Mouse (Mus musculus): Measurements from ENCODE around the gene Ptcd1. TPM values are rescaled to one million over a fixed set of nuclear protein-coding genes. Genes with fewer than 3 reads are reported as not detected.
"Not testable (repeated sequence)": the region's sequence is repeated elsewhere in the genome, so short reads cannot be mapped to it uniquely, and the experiment has no call there.

The Ptcd1 gene
- 7.3 and 7.8 TPM in 2 replicates for polyA plus RNA-seq (2015; fragmentation: Nextera tagmentation; extraction: Ambion mirVana)

- no peaks in the 10 kb centered on the region for H3K27me3 ChIP-seq (ENCODE audit: control insufficient read depth, insufficient read depth, low read depth, low read length)
- H3K4me1 ChIP-seq (ENCODE audit: control insufficient read depth, low read depth, low read length), result peaks cover 19% of the 10 kb centered on the region
- peak within 1 kb of the TSS; percentile 98 for H3K4me3 ChIP-seq (ENCODE audit: low read depth, low read length)
- H3K27ac ChIP-seq (ENCODE audit: low read length), result peak within 1 kb of the TSS; percentile 82
- no peaks in the 10 kb centered on the region for H3K9me3 ChIP-seq (replicated peaks; ENCODE audit: control insufficient read depth, low read length)
- H3K4me2 ChIP-seq (ENCODE audit: low read depth, low read length), result peak within 1 kb of the TSS; percentile 84
- ATAC-seq (ENCODE audit: low read depth), result peak; percentile 95
- H3K9ac ChIP-seq (ENCODE audit: low read depth, low read length), result peak within 1 kb of the TSS; percentile 99
- peaks cover 16% of the 10 kb centered on the region for H3K36me3 ChIP-seq (ENCODE audit: control insufficient read depth, insufficient read depth)
- WGBS (ENCODE audit: insufficient replicate concordance), result under 1% methylated on average over 47 of the region's 51 CpGs
These were observed at the start of gene Ptcd1, which contains the start of gene Cpsf4 for GRCm38 (mm10) chr5:145166536-145167305. Gene Ptcd1 (minus strand): TSS chr5:145167108. Gene Cpsf4 (plus strand): TSS chr5:145167213.

GRCm38 (mm10) chr5:145214679-145215078, 47.8 kb upstream of the Ptcd1 start:
- WGBS (ENCODE audit: insufficient replicate concordance), result 48% methylated on average over 4 of the region's 4 CpGs
- Histone ChIP-seq H3K36me3 (ENCODE audit: control insufficient read depth, insufficient read depth) (peaks cover 15% of the 10 kb centered on the region), H3K9ac (ENCODE audit: low read depth, low read length) (no peak overlapping the region), H3K4me3 (ENCODE audit: low read depth, low read length) (no peak overlapping the region), H3K4me2 (ENCODE audit: low read depth, low read length) (no peak overlapping the region), H3K27me3 (ENCODE audit: control insufficient read depth, insufficient read depth, low read depth, low read length) (no peaks in the 10 kb centered on the region), H3K27ac (ENCODE audit: low read length) (no peak overlapping the region), H3K9me3 (replicated peaks; ENCODE audit: control insufficient read depth, low read length) (no peaks in the 10 kb centered on the region), H3K4me1 (ENCODE audit: control insufficient read depth, low read depth, low read length) (no peaks in the 10 kb centered on the region; the same call in 1 of the 2 replicates)
- no peak for ATAC-seq (ENCODE audit: low read depth)

GRCm38 (mm10) chr5:145213505-145213904, 46.6 kb upstream of the Ptcd1 start:
- no peak overlapping the region for H3K9ac ChIP-seq (ENCODE audit: low read depth, low read length)
- ATAC-seq (ENCODE audit: low read depth), result no peak
- 77% methylated on average over 3 of the region's 3 CpGs for WGBS (ENCODE audit: insufficient replicate concordance)
- no peak overlapping the region for H3K4me3 ChIP-seq (ENCODE audit: low read depth, low read length)
- H3K4me1 ChIP-seq (ENCODE audit: control insufficient read depth, low read depth, low read length), result no peaks in the 10 kb centered on the region; the same call in 1 of the 2 replicates
- H3K27ac ChIP-seq (ENCODE audit: low read length), result no peak overlapping the region
- H3K4me2 ChIP-seq (ENCODE audit: low read depth, low read length), result no peak overlapping the region
- H3K9me3 ChIP-seq (replicated peaks; ENCODE audit: control insufficient read depth, low read length), result no peaks in the 10 kb centered on the region
- no peaks in the 10 kb centered on the region for H3K27me3 ChIP-seq (ENCODE audit: control insufficient read depth, insufficient read depth, low read depth, low read length)
- H3K36me3 ChIP-seq (ENCODE audit: control insufficient read depth, insufficient read depth), result peaks cover 11% of the 10 kb centered on the region

- no peak for ATAC-seq (ENCODE audit: low read depth)
- Histone ChIP-seq H3K9me3 (replicated peaks; ENCODE audit: control insufficient read depth, low read length) (no peaks in the 10 kb centered on the region), H3K4me3 (ENCODE audit: low read depth, low read length) (no peak overlapping the region), H3K27me3 (ENCODE audit: control insufficient read depth, insufficient read depth, low read depth, low read length) (no peaks in the 10 kb centered on the region), H3K4me1 (ENCODE audit: control insufficient read depth, low read depth, low read length) (no peaks in the 10 kb centered on the region), H3K27ac (ENCODE audit: low read length) (no peak overlapping the region), H3K36me3 (ENCODE audit: control insufficient read depth, insufficient read depth) (peaks cover 10% of the 10 kb centered on the region), H3K4me2 (ENCODE audit: low read depth, low read length) (no peak overlapping the region), H3K9ac (ENCODE audit: low read depth, low read length) (no peak overlapping the region)
- WGBS (ENCODE audit: insufficient replicate concordance), result 78% methylated on average over 4 of the region's 4 CpGs
These were observed 45.3 kb upstream of the Ptcd1 start for GRCm38 (mm10) chr5:145212216-145212615.

- Histone ChIP-seq H3K9me3 (replicated peaks; ENCODE audit: control insufficient read depth, low read length) (no peaks in the 10 kb centered on the region), H3K27ac (ENCODE audit: low read length) (no peak overlapping the region), H3K27me3 (ENCODE audit: control insufficient read depth, insufficient read depth, low read depth, low read length) (no peaks in the 10 kb centered on the region), H3K4me1 (ENCODE audit: control insufficient read depth, low read depth, low read length) (no peaks in the 10 kb centered on the region), H3K36me3 (ENCODE audit: control insufficient read depth, insufficient read depth) (peaks cover 13% of the 10 kb centered on the region), H3K9ac (ENCODE audit: low read depth, low read length) (no peak overlapping the region), H3K4me2 (ENCODE audit: low read depth, low read length) (no peak overlapping the region), H3K4me3 (ENCODE audit: low read depth, low read length) (no peak overlapping the region)
- no peak for ATAC-seq (ENCODE audit: low read depth)
- WGBS (ENCODE audit: insufficient replicate concordance), result 79% methylated on average over 4 of the region's 4 CpGs
These were observed 44.4 kb upstream of the Ptcd1 start for GRCm38 (mm10) chr5:145211340-145211739.

- WGBS (ENCODE audit: insufficient replicate concordance), result 59% methylated on average over 11 of the region's 11 CpGs
- H3K27ac ChIP-seq (ENCODE audit: low read length); H3K4me1 ChIP-seq (ENCODE audit: control insufficient read depth, low read depth, low read length); H3K27me3 ChIP-seq (ENCODE audit: control insufficient read depth, insufficient read depth, low read depth, low read length); ATAC-seq (ENCODE audit: low read depth); H3K4me2 ChIP-seq (ENCODE audit: low read depth, low read length); H3K4me3 ChIP-seq (ENCODE audit: low read depth, low read length); H3K9ac ChIP-seq (ENCODE audit: low read depth, low read length); H3K9me3 ChIP-seq (replicated peaks; ENCODE audit: control insufficient read depth, low read length): not testable (repeated sequence)
- H3K36me3 ChIP-seq (ENCODE audit: control insufficient read depth, insufficient read depth), result peaks cover 13% of the 10 kb centered on the region
These were observed 41.5 kb upstream of the Ptcd1 start for GRCm38 (mm10) chr5:145208391-145208790.

- Histone ChIP-seq H3K27me3 (ENCODE audit: control insufficient read depth, insufficient read depth, low read depth, low read length) (no peaks in the 10 kb centered on the region), H3K9me3 (replicated peaks; ENCODE audit: control insufficient read depth, low read length) (no peaks in the 10 kb centered on the region), H3K9ac (ENCODE audit: low read depth, low read length) (no peak overlapping the region), H3K27ac (ENCODE audit: low read length) (no peak overlapping the region), H3K4me3 (ENCODE audit: low read depth, low read length) (no peak overlapping the region), H3K4me2 (ENCODE audit: low read depth, low read length) (no peak overlapping the region), H3K36me3 (ENCODE audit: control insufficient read depth, insufficient read depth) (peaks cover 13% of the 10 kb centered on the region), H3K4me1 (ENCODE audit: control insufficient read depth, low read depth, low read length) (peaks cover 14% of the 10 kb centered on the region)
- ATAC-seq (ENCODE audit: low read depth), result no peak
- 69% methylated on average over 5 of the region's 6 CpGs for WGBS (ENCODE audit: insufficient replicate concordance)
These were observed 41.0 kb upstream of the Ptcd1 start for GRCm38 (mm10) chr5:145207954-145208353.

GRCm38 (mm10) chr5:145207385-145207784, 40.5 kb upstream of the Ptcd1 start:
- 83% methylated on average over 6 of the region's 6 CpGs for WGBS (ENCODE audit: insufficient replicate concordance)
- ATAC-seq (ENCODE audit: low read depth), result no peak
- Histone ChIP-seq H3K4me2 (ENCODE audit: low read depth, low read length) (no peak overlapping the region), H3K27ac (ENCODE audit: low read length) (no peak overlapping the region), H3K9ac (ENCODE audit: low read depth, low read length) (no peak overlapping the region), H3K9me3 (replicated peaks; ENCODE audit: control insufficient read depth, low read length) (no peaks in the 10 kb centered on the region), H3K4me3 (ENCODE audit: low read depth, low read length) (no peak overlapping the region), H3K27me3 (ENCODE audit: control insufficient read depth, insufficient read depth, low read depth, low read length) (no peaks in the 10 kb centered on the region), H3K4me1 (ENCODE audit: control insufficient read depth, low read depth, low read length) (peaks cover 18% of the 10 kb centered on the region), H3K36me3 (ENCODE audit: control insufficient read depth, insufficient read depth) (peaks cover 13% of the 10 kb centered on the region)

GRCm38 (mm10) chr5:145205041-145205440, 38.1 kb upstream of the Ptcd1 start:
- no peaks in the 10 kb centered on the region for H3K27me3 ChIP-seq (ENCODE audit: control insufficient read depth, insufficient read depth, low read depth, low read length)
- H3K9ac ChIP-seq (ENCODE audit: low read depth, low read length), result peak overlapping the region; percentile 84
- peaks cover 30% of the 10 kb centered on the region for H3K4me1 ChIP-seq (ENCODE audit: control insufficient read depth, low read depth, low read length)
- peak overlapping the region; percentile 77 for H3K4me2 ChIP-seq (ENCODE audit: low read depth, low read length)
- WGBS (ENCODE audit: insufficient replicate concordance), result 19% methylated on average over 9 of the region's 9 CpGs
- peak overlapping the region; percentile 84 for H3K4me3 ChIP-seq (ENCODE audit: low read depth, low read length)
- no peak overlapping the region for H3K27ac ChIP-seq (ENCODE audit: low read length)
- peaks cover 4% of the 10 kb centered on the region for H3K36me3 ChIP-seq (ENCODE audit: control insufficient read depth, insufficient read depth)
- H3K9me3 ChIP-seq (replicated peaks; ENCODE audit: control insufficient read depth, low read length), result no peaks in the 10 kb centered on the region
- ATAC-seq (ENCODE audit: low read depth), result no peak
